In genomic region chr6:122298223-122298609, GRCm38 (mm10) we compare ENCODE assay signal across 1 mouse cellular context.
TF ChIP-seq lines count a peak whose summit lies in the region.

No protein-coding gene starts in this region.

TF ChIP-seq in MEL, 35 proteins besides CTCF, POLR2A, EP300 and RAD21:
- TF ChIP-seq GATA1 (IDR thresholded peaks at IDR 0.05; ENCODE audit: low read depth, low read length), result no peak
- no peak for TF ChIP-seq UBTF (IDR thresholded peaks at IDR 0.05; ENCODE audit: borderline replicate concordance, insufficient read depth, low read depth, low read length)
- TF ChIP-seq TBP (IDR thresholded peaks at IDR 0.05; ENCODE audit: low read depth, low read length), result no peak
- no peak for TF ChIP-seq CHD2 (IDR thresholded peaks at IDR 0.05; ENCODE audit: low read length)
- TF ChIP-seq MYB (IDR thresholded peaks at IDR 0.05; ENCODE audit: low read depth, low read length), result no peak
- no peak for TF ChIP-seq SIN3A (IDR thresholded peaks at IDR 0.05; ENCODE audit: low read length)
- TF ChIP-seq NRF1 (IDR thresholded peaks at IDR 0.05; ENCODE audit: insufficient read depth, low read depth, low read length, poor library complexity, severe bottlenecking), result no peak
- TF ChIP-seq MAZ (IDR thresholded peaks at IDR 0.05; ENCODE audit: low read depth, low read length), result no peak
- no peak for TF ChIP-seq POLR2AphosphoS5 (IDR thresholded peaks at IDR 0.05; ENCODE audit: borderline replicate concordance, low read depth, low read length)
- TF ChIP-seq ZC3H11A (IDR thresholded peaks at IDR 0.05; ENCODE audit: low read depth, low read length), result no peak
- no peak for TF ChIP-seq POLR2AphosphoS2 (IDR thresholded peaks at IDR 0.05; ENCODE audit: low read length)
- no peak for TF ChIP-seq ZMIZ1 (IDR thresholded peaks at IDR 0.05; ENCODE audit: low read depth, low read length)
- no peak for TF ChIP-seq RCOR1 (IDR thresholded peaks at IDR 0.05; ENCODE audit: low read depth, low read length)
- TF ChIP-seq MXI1 (IDR thresholded peaks at IDR 0.05; ENCODE audit: low read depth, low read length), result no peak
- no peak for TF ChIP-seq E2F4 (IDR thresholded peaks at IDR 0.05; ENCODE audit: borderline replicate concordance, low read depth, low read length)
- TF ChIP-seq KAT2A (conservative IDR thresholded peaks at IDR 0.05; ENCODE audit: low read depth, low read length), result no peak
- TF ChIP-seq MAFK (IDR thresholded peaks at IDR 0.05; ENCODE audit: borderline replicate concordance, low read depth, low read length), result no peak
- no peak for TF ChIP-seq ZNF384 (IDR thresholded peaks at IDR 0.05; ENCODE audit: low read depth, low read length)
- TF ChIP-seq NELFE (IDR thresholded peaks at IDR 0.05; ENCODE audit: low read depth, low read length), result no peak
- TF ChIP-seq MEF2A (IDR thresholded peaks at IDR 0.05; ENCODE audit: extremely low read depth, insufficient replicate concordance, low read depth, low read length, poor library complexity, severe bottlenecking), result no peak
